Mouse (Mus musculus): ENCODE data around the gene Cep170b. TPM values are rescaled to one million over a fixed set of nuclear protein-coding genes. Genes with fewer than 3 reads are reported as not detected.

Gene Cep170b
- polyA plus RNA-seq, 1 experiment: 73.2 TPM

DNA sequence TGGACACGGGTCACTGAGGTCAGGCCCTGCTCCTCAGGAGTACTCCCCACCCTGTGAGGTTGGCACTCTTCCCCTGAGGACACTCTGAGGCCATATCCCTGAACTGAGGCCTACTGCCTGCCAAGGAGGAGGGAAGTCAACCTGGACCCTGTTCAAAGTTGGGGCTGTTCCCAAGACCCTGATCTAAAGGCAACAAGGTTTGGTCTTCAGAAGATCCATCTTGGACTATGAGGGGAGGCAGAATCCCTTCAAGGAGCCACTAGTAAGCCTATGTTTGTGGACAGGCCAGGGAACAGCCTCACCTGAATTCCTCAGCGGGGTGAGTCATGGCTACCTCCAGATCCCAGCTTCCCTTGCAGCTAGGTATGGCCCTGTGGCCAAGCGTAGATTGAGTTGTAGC lies 39.2 kb downstream of the Cep170b start:
- TF ChIP-seq CTCF (IDR thresholded peaks at IDR 0.05; ENCODE audit: insufficient read depth, low read length): no peak
- TF ChIP-seq POLR2A (IDR thresholded peaks at IDR 0.05; ENCODE audit: borderline replicate concordance, extremely low read depth, low read depth, low read length): no peak
- H3K4me1 ChIP-seq (ENCODE audit: control insufficient read depth, insufficient read depth, low read length): no peaks in the 10 kb centered on the region
- DNase-seq: no peak
- 89% methylated on average over 3 of the region's 3 CpGs for WGBS
- H3K4me3 ChIP-seq (replicated peaks; ENCODE audit: extremely low read depth, low read depth, low read length): no peak overlapping the region

DNA sequence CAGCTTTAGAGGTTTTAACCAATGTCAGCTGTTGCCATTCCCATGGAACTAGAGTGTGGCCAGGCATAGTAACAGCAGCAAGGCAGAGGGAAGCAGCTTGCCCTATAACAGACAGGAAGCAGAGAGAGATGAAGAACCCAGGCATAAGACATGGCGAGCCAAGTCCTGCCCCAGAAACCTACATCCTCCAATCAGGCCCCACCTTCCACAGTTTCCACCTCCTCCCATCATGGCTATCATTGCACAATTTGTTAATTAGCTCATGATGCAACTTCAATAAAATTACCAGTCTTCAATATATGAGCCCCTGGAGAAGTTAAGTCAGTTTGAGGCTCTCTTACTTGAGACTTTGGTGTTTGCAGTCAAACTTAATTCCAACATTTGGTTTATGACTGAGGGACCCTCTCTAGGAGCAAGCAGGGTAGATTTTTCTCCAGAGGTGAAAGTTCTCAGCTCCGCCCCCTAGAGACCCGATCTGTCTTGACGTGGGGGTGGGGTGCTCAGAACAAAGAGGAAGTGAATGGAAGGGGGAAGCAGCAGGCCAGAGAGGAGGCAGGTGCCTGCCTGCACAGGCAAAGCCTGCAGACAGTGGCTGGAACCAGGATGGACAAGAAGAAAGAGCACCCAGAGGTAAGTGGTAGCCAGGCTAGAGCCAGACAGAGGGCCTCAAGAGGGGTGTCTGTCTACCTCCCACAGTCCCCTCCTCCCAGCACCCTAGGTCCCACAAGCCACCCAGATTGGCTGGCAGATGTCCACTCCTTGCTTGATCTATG lies 40.1 kb downstream of the Cep170b start, which contains the start of gene Pld4:
Gene Pld4, plus strand, starts transcription at position 502 of the 773 bp plus-strand sequence.
- Histone ChIP-seq H3K4me3 (replicated peaks; ENCODE audit: extremely low read depth, low read depth, low read length) (no peak within 1 kb of the TSS), H3K4me1 (ENCODE audit: control insufficient read depth, insufficient read depth, low read length) (no peaks in the 10 kb centered on the region)
- WGBS: 41% methylated on average over 4 of the region's 4 CpGs
- peak; percentile 5 for DNase-seq
- TF ChIP-seq POLR2A (IDR thresholded peaks at IDR 0.05; ENCODE audit: borderline replicate concordance, extremely low read depth, low read depth, low read length) (no peak), CTCF (IDR thresholded peaks at IDR 0.05; ENCODE audit: insufficient read depth, low read length) (no peak)

DNA sequence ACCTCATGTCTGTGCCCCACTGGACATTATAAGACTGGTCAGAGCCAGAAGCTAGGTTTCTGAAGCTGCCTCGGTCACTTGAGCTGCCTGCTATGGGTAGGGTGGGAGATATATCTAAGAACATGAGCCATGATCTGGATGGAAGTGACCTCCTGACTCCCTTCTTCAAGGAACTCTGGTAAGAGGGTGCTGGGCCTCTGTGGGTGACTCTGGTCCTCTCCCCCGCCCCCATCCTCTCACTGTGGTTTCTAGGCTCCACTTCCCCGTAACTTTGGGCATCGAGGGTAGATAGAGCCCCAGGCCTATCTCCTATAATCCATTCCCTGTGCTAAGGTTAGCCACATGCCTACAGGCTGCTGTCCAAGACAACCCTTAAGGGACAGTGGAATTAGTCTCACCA lies 41.2 kb downstream of the Cep170b start:
- DNase-seq: peak; percentile 2
- no peaks in the 10 kb centered on the region for H3K4me1 ChIP-seq (ENCODE audit: control insufficient read depth, insufficient read depth, low read length)
- no peak for TF ChIP-seq POLR2A (IDR thresholded peaks at IDR 0.05; ENCODE audit: borderline replicate concordance, extremely low read depth, low read depth, low read length)
- TF ChIP-seq CTCF (IDR thresholded peaks at IDR 0.05; ENCODE audit: insufficient read depth, low read length): no peak
- WGBS: 65% methylated on average over 4 of the region's 4 CpGs
- no peak overlapping the region for H3K4me3 ChIP-seq (replicated peaks; ENCODE audit: extremely low read depth, low read depth, low read length)

DNA sequence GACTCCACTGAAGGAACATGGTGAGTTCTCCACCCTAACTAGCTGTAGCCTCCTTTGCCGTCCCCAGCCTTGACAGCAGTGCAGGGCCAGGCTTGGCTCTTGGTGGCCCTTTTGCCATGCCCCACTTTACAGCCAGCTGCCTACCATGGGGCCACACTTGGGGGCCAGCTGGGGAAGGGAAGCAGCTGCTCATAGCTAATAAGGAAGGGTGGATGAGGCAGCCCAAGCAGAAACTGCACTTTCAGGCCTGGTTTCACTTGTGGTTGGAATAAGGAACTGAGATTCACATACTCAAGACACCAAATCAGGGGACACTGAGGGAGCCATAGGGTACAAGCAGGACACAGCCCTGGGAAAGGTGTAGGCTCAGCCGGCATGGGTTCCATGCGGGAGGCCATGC lies 41.8 kb downstream of the Cep170b start:
- 83% methylated on average over 3 of the region's 3 CpGs for WGBS
- no peak for TF ChIP-seq POLR2A (IDR thresholded peaks at IDR 0.05; ENCODE audit: borderline replicate concordance, extremely low read depth, low read depth, low read length)
- TF ChIP-seq CTCF (IDR thresholded peaks at IDR 0.05; ENCODE audit: insufficient read depth, low read length): no peak
- DNase-seq: peak; percentile 5
- Histone ChIP-seq H3K4me1 (ENCODE audit: control insufficient read depth, insufficient read depth, low read length) (no peaks in the 10 kb centered on the region), H3K4me3 (replicated peaks; ENCODE audit: extremely low read depth, low read depth, low read length) (no peak overlapping the region)

DNA sequence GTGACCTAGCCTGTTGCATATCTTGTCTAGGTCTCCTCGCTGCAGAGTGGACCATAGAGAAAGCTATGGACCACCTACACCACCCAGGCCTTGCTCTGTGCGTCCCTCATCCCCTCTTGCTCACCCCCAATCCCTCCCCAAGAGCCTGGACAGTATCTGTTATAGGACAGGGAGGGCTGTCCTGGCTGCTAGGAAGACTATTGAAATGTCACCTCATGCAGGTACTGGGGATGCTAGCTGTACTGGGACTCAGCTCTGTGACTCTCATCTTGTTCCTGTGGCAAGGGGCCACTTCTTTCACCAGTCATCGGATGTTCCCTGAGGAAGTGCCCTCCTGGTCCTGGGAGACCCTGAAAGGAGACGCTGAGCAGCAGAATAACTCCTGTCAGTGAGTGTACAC lies 42.9 kb downstream of the Cep170b start:
- no peak for DNase-seq
- WGBS: 78% methylated on average over 4 of the region's 4 CpGs
- no peak overlapping the region for H3K4me3 ChIP-seq (replicated peaks; ENCODE audit: extremely low read depth, low read depth, low read length)
- TF ChIP-seq CTCF (IDR thresholded peaks at IDR 0.05; ENCODE audit: insufficient read depth, low read length): no peak
- TF ChIP-seq POLR2A (IDR thresholded peaks at IDR 0.05; ENCODE audit: borderline replicate concordance, extremely low read depth, low read depth, low read length): no peak
- H3K4me1 ChIP-seq (ENCODE audit: control insufficient read depth, insufficient read depth, low read length): no peaks in the 10 kb centered on the region

DNA sequence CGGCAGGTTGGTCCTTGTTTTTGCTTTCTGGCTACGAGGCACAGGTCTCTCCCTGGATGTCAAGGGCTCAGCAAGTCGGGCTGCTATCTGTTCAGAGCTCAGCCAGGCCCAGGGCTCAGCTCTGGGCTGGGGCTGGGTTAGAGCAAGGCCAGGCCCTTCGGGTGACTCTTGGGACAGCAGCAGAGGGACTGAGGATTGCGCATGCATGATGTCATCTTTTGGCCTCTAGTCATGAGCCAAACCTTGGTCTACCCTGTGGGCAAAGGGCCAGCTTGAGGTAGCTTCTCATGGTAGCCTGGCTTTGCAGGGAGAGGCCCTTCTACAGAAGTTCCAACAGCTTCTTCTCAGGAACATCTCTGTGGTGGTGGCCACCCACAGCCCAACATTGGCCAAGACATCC lies 43.9 kb downstream of the Cep170b start:
- TF ChIP-seq POLR2A (IDR thresholded peaks at IDR 0.05; ENCODE audit: borderline replicate concordance, extremely low read depth, low read depth, low read length) (no peak), CTCF (IDR thresholded peaks at IDR 0.05; ENCODE audit: insufficient read depth, low read length) (no peak)
- Histone ChIP-seq H3K4me3 (replicated peaks; ENCODE audit: extremely low read depth, low read depth, low read length) (no peak overlapping the region), H3K4me1 (ENCODE audit: control insufficient read depth, insufficient read depth, low read length) (no peaks in the 10 kb centered on the region)
- DNase-seq: no peak
- WGBS: 80% methylated on average over 5 of the region's 5 CpGs

DNA sequence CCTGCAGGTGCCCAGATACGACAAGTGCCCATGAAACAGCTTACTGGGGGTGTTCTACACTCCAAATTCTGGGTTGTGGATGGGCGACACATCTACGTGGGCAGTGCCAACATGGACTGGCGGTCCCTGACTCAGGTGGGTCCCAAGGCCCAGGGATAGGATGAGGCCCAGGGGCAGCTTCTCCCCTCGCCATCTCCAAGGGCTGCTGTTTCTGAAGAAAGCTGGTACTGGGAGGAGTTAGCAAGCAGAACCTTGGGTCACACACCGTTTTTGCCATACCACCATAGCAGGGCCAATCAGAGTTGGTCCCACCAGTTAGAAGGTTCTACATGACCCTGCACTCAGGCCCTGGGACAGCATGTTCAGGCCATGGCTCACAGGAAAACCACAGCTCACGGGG lies 44.7 kb downstream of the Cep170b start:
- no peak overlapping the region for H3K4me3 ChIP-seq (replicated peaks; ENCODE audit: extremely low read depth, low read depth, low read length)
- WGBS: 90% methylated on average over 7 of the region's 7 CpGs
- no peak for TF ChIP-seq POLR2A (IDR thresholded peaks at IDR 0.05; ENCODE audit: borderline replicate concordance, extremely low read depth, low read depth, low read length)
- DNase-seq: no peak
- H3K4me1 ChIP-seq (ENCODE audit: control insufficient read depth, insufficient read depth, low read length): no peaks in the 10 kb centered on the region

DNA sequence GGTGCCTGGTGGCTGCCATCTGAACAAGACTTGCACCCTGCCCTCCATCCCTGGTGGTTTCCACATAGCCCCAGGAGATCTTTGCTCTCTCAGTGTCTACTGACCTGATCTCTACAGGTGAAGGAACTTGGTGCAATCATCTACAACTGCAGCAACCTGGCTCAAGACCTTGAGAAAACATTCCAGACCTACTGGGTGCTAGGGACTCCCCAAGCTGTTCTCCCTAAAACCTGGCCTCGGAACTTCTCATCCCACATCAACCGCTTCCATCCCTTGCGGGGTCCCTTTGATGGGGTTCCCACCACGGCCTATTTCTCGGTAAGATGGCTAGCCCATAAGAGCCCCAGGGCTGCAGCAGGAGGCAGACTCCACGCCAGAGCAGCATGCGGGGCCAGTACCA lies 46.3 kb downstream of the Cep170b start:
- TF ChIP-seq POLR2A (IDR thresholded peaks at IDR 0.05; ENCODE audit: borderline replicate concordance, extremely low read depth, low read depth, low read length): no peak
- no peak for TF ChIP-seq CTCF (IDR thresholded peaks at IDR 0.05; ENCODE audit: insufficient read depth, low read length)

DNA sequence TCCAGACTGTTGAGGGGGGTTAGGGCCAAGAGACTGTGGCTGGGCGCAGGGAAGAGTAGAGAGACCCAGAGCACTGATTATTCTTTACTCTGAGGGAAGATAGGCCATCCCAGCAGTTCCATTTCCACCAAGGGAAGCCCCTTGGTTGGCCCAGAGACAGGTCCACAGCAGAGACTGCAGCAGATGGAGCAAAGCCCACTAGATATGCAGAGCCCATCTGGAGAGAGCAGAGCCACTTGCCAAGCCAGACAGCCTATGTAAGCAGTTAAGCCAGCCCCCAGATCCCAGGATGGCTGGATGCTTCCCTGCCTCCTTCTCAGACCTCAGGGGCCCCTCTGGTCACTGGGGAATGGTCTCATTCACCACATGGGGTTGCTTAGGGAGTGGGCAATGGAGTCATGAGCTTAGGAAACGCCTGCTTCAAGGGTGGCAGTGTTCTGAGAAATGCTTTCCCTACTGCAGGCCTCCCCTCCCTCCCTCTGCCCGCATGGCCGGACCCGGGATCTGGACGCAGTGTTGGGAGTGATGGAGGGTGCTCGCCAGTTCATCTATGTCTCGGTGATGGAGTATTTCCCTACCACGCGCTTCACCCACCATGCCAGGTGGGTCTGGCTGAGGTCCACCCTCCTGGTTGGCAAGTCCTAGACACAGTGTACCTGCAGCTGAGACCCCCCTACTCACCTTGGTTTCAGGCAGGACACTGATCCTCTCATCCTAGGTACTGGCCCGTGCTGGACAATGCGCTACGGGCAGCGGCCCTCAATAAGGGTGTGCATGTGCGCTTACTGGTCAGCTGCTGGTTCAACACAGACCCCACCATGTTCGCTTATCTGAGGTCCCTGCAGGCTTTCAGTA lies 47.0 kb downstream of the Cep170b start:
- Histone ChIP-seq H3K4me3 (replicated peaks; ENCODE audit: extremely low read depth, low read depth, low read length) (no peak overlapping the region), H3K4me1 (ENCODE audit: control insufficient read depth, insufficient read depth, low read length) (no peaks in the 10 kb centered on the region)
- TF ChIP-seq CTCF (IDR thresholded peaks at IDR 0.05; ENCODE audit: insufficient read depth, low read length) (no peak), POLR2A (IDR thresholded peaks at IDR 0.05; ENCODE audit: borderline replicate concordance, extremely low read depth, low read depth, low read length) (no peak)
- no peak for DNase-seq
- WGBS: 88% methylated on average over 16 of the region's 16 CpGs

More for the DNA sequence above, 46.3 kb downstream of the Cep170b start:
- no peaks in the 10 kb centered on the region for H3K4me1 ChIP-seq (ENCODE audit: control insufficient read depth, insufficient read depth, low read length)
- DNase-seq: no peak
- no peak overlapping the region for H3K4me3 ChIP-seq (replicated peaks; ENCODE audit: extremely low read depth, low read depth, low read length)
- 90% methylated on average over 7 of the region's 7 CpGs for WGBS

Data from lung, adult 2 months (tissue).